Mouse (Mus musculus) lung, postnatal 0 days (tissue): ENCODE measurements around the gene Thsd7a.

Experiments used
- CTCF ChIP-seq: IDR thresholded peaks from 2 replicates; pipeline ENCODE4 v1.5.1; 2016; ENCODE audit warnings: antibody characterized with exemption, mild to moderate bottlenecking
- EP300 ChIP-seq: IDR thresholded peaks from 2 replicates; pipeline ENCODE4 v1.6.1; 2016; ENCODE audit warnings: antibody characterized with exemption, mild to moderate bottlenecking, control low read depth

DNA sequence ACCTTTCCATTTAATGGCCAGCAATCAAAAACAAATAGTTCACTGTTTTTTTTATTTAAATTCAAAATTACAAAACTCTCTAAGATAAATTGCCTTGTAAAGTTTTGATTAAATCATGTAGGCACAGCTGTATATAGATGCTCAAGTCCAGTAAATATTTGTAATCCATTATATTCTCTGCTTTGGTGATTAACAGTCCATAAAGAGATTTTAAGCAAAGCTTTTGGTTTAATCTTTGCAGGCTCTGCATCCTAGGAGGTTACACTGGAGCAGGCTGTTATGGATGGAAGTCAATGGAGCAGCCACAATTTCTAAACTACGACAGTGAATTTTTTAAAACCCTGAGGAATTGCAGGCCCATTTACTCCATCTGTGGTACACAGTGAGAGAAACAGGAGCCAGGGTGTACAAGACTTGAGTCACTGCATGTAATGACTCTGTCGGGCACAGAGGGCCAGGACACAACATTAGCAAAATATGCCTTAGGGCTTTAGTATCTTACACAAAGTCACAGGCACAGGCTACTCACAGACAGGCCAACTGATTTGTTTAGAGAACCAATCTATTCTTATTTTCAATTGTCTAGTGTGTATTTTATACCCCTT lies 37.3 kb upstream of the Thsd7a start:
- TF ChIP-seq CTCF = no peak
- no peak for TF ChIP-seq EP300
